Mouse (Mus musculus) CH12.LX (cell line): ENCODE data around the gene Ccdc194.

Source experiments
- CTCF ChIP-seq, 2 experiments: IDR thresholded peaks in 1 of 2; conservative IDR thresholded peaks in 1 of 2; 2 replicates each; pipeline ENCODE4 v1.5.1; 2011 to 2012; ENCODE audit warnings: low read depth in 2 of 2, low read length in 2 of 2, improper control_type of control experiment in 1 of 2, inconsistent platforms in 1 of 2, mild to moderate bottlenecking in 1 of 2, moderate library complexity in 1 of 2
- EP300 ChIP-seq: IDR thresholded peaks from 2 replicates; pipeline ENCODE4 v1.6.1; 2011; ENCODE audit warnings: low read length, improper control_type of control experiment
- MAX ChIP-seq: IDR thresholded peaks from 2 replicates; pipeline ENCODE4 v1.6.1; 2011; ENCODE audit warnings: low read length, improper control_type of control experiment
- POLR2AphosphoS2 ChIP-seq: IDR thresholded peaks from 2 replicates; pipeline ENCODE4 v1.6.1; 2011; ENCODE audit warnings: low read depth, low read length, improper control_type of control experiment
- USF2 ChIP-seq: conservative IDR thresholded peaks from 2 replicates; pipeline ENCODE4 v1.6.1; 2011; ENCODE audit warnings: low read depth, low read length, improper control_type of control experiment

- TF ChIP-seq POLR2AphosphoS2: no peak
- no peak for TF ChIP-seq EP300
- no peak for TF ChIP-seq CTCF (conservative IDR thresholded peaks at IDR 0.05 in 1 of 2, IDR thresholded peaks at IDR 0.05 in 1 of 2; ENCODE audit: low read depth in 2 of 2, low read length in 2 of 2)
- no peak for TF ChIP-seq MAX
- no peak for TF ChIP-seq USF2
These were observed 55.2 kb downstream of the Ccdc194 start for GRCm38 (mm10) chr8:71470146-71470912.
